Comparison of ENCODE assay signal across 10 mouse cellular contexts in the genomic region with DNA sequence TGATC. TPM values are rescaled to one million over a fixed set of nuclear protein-coding genes. Genes with fewer than 3 reads are reported as not detected.
DNase-seq lines count a peak whose midpoint lies in the region; ATAC-seq and TF ChIP-seq lines count a peak whose summit lies in the region.
"Had no signal": no experiment of that assay in that cellular context is flagged by ENCODE, and none has a peak within 500 bp of the region (broad histone marks: within the 10 kb centered on the region; RNA-seq: fewer than 3 reads in every experiment).

A gene (minus strand): TSS at position 4 of the 5 bp plus-strand sequence.

- no peak for TF ChIP-seq CTCF in spleen, adult 2 months (IDR thresholded peaks at IDR 0.05; ENCODE audit: extremely low read depth, insufficient read depth, insufficient read length, insufficient replicate concordance)

- peak within 1 kb of the TSS; percentile 85 for H3K9ac ChIP-seq in liver, embryonic 12.5 days

- H3K4me1 ChIP-seq in erythroblast, embryonic 14.5 days (ENCODE audit: control insufficient read depth) = peaks cover 70% of the 10 kb centered on the region
- peaks cover 14% of the 10 kb centered on the region for H3K4me1 ChIP-seq in spleen, adult 2 months (ENCODE audit: control insufficient read depth, insufficient read depth, insufficient read length)
- H3K4me1 ChIP-seq in liver, embryonic 12.5 days = peaks cover 75% of the 10 kb centered on the region

- H3K36me3 ChIP-seq in erythroblast, embryonic 14.5 days (ENCODE audit: control insufficient read depth) = peaks cover 45% of the 10 kb centered on the region
- H3K36me3 ChIP-seq in spleen, adult 2 months (ENCODE audit: control insufficient read depth, insufficient read depth, low read length) = peaks cover 2% of the 10 kb centered on the region; the same call in 1 of the 2 replicates
- H3K36me3 ChIP-seq in liver, embryonic 12.5 days = peaks cover 35% of the 10 kb centered on the region

- TF ChIP-seq POLR2A in spleen, adult 2 months (IDR thresholded peaks at IDR 0.05; ENCODE audit: low read depth, low read length) = no peak

- peak within 1 kb of the TSS; percentile 93 for H3K4me2 ChIP-seq in liver, embryonic 12.5 days

- DNase-seq in spleen, adult 2 months (ENCODE audit: low read depth in 1 of 2, low spot score in 2 of 2) = no peak
- DNase-seq in spleen, postnatal 10 days (ENCODE audit: low spot score in 2 of 2) = no peak
- DNase-seq in adrenal gland, postnatal 14 days = no peak
- no peak for DNase-seq in testis, postnatal 10 days (ENCODE audit: low spot score)
- no peak for DNase-seq in urinary bladder, adult 2 months (ENCODE audit: low spot score)
- DNase-seq: thymus, postnatal 14 days had no signal

- H3K27me3 ChIP-seq in erythroblast, embryonic 14.5 days (ENCODE audit: control insufficient read depth) = peaks cover 6% of the 10 kb centered on the region
- no peaks in the 10 kb centered on the region for H3K27me3 ChIP-seq in spleen, adult 2 months (ENCODE audit: control insufficient read depth, insufficient read depth, low read length)
- H3K27me3 ChIP-seq in liver, embryonic 12.5 days (replicated peaks) = no peaks in the 10 kb centered on the region

- peak within 1 kb of the TSS; percentile 93 for H3K27ac ChIP-seq in spleen, adult 2 months (ENCODE audit: insufficient read depth, low read length)
- peak within 1 kb of the TSS; percentile 92 for H3K27ac ChIP-seq in liver, embryonic 12.5 days

- H3K4me3 ChIP-seq in erythroblast, embryonic 14.5 days (replicated peaks) = peak within 1 kb of the TSS; percentile 81
- H3K4me3 ChIP-seq in spleen, adult 2 months (ENCODE audit: extremely low read depth, insufficient read depth, insufficient read length) = peak within 1 kb of the TSS; percentile 76
- H3K4me3 ChIP-seq in liver, embryonic 12.5 days = peak within 1 kb of the TSS; percentile 73

- ATAC-seq in erythroblast, adult 5-6 weeks (replicated peaks; ENCODE audit: low FRiP score, poor library complexity, severe bottlenecking) = no peak
- no peak for ATAC-seq in liver, embryonic 12.5 days

- H3K9me3 ChIP-seq in erythroblast, embryonic 14.5 days (ENCODE audit: control insufficient read depth, low read length) = no peaks in the 10 kb centered on the region
- H3K9me3 ChIP-seq in liver, embryonic 12.5 days (replicated peaks) = no peaks in the 10 kb centered on the region

RNA-seq across cellular contexts. Expression of the gene that starts here (rescaled TPM):
- not detected in 2 replicates for polyA plus RNA-seq in erythroblast, embryonic 14.5 days (2012)
- total RNA-seq in erythroblast, adult 5-6 weeks (2015; ENCODE audit: low replicate concordance) = not detected in 2 replicates
- total RNA-seq in erythroblast, adult 5-6 weeks (2017; ENCODE audit: low replicate concordance) = not detected in 2 replicates
- polyA plus RNA-seq in spleen, adult 2 months (2012; rRNA removed) = 0.48 and 2.5 TPM in 2 replicates
- polyA plus RNA-seq in liver, embryonic 12.5 days (2016; fragmentation: Nextera tagmentation; extraction: Ambion mirVana) = 0.57 TPM in 1 of 2 replicates, not detected in the other
- 3.0 and 3.2 TPM in 2 replicates for total RNA-seq in adrenal gland, postnatal 14 days (2021)
- polyA plus RNA-seq in urinary bladder, adult 2 months (2012; rRNA removed) = 2.8 and 3.2 TPM in 2 replicates
- total RNA-seq: layer of hippocampus, adult 8-10 months had no signal
